Mouse (Mus musculus) heart, embryonic 11.5 days (tissue): ENCODE measurements around the gene Olfr295. TPM values are rescaled to one million over a fixed set of nuclear protein-coding genes. Genes with fewer than 3 reads are reported as not detected.

Experiments used
- ATAC-seq: fragments of 200-750 bp; cut with Nextera tagmentation; replicated peaks from 2 replicates; pipeline ENCODE4 v1.8.0; 2017; ENCODE audit warnings: moderate library complexity; ENCODE audit not compliant: insufficient number of reproducible peaks, low FRiP score, low TSS enrichment
- H3K27ac ChIP-seq: fragments of 300-500 bp; sonication (generic); 2 replicates; pipeline ENCODE4 v1.5.1; 2014; ENCODE audit warnings: mild to moderate bottlenecking, low read depth, low read length
- H3K27me3 ChIP-seq: fragments of 300-500 bp; sonication (generic); 2 replicates; pipeline ENCODE4 v1.6.1; 2014; ENCODE audit warnings: mild to moderate bottlenecking, low read length, mixed read lengths; ENCODE audit not compliant: control insufficient read depth, insufficient read depth
- H3K36me3 ChIP-seq: fragments of 300-500 bp; sonication (generic); 2 replicates; pipeline ENCODE4 v1.6.1; 2014; ENCODE audit warnings: mild to moderate bottlenecking, low read length, moderate library complexity, mixed read lengths; ENCODE audit not compliant: control insufficient read depth, insufficient read depth
- H3K4me1 ChIP-seq: fragments of 300-500 bp; sonication (generic); 2 replicates; pipeline ENCODE4 v1.6.1; 2014; ENCODE audit warnings: low read length; ENCODE audit not compliant: control insufficient read depth, insufficient read depth
- H3K4me2 ChIP-seq: fragments of 300-500 bp; sonication (generic); 2 replicates; pipeline ENCODE4 v1.6.1; 2014; ENCODE audit warnings: mild to moderate bottlenecking, moderate library complexity
- H3K4me3 ChIP-seq: fragments of 300-500 bp; sonication (generic); 2 replicates; pipeline ENCODE4 v1.5.1; 2014; ENCODE audit warnings: low read depth, low read length
- H3K9ac ChIP-seq: fragments of 300-500 bp; sonication (generic); 2 replicates; pipeline ENCODE4 v1.6.1; 2014; ENCODE audit warnings: mild to moderate bottlenecking, low read depth, low read length, moderate library complexity
- H3K9me3 ChIP-seq: fragments of 300-500 bp; sonication (generic); replicated peaks from 2 replicates; pipeline ENCODE4 v1.6.1; 2016; ENCODE audit warnings: low read length; ENCODE audit not compliant: control insufficient read depth
- WGBS: fragments of 180-500 bp; shearing (Covaris S2); extraction: QIAGEN DNeasy Blood & Tissue Kit; methylation state at CpG from one replicate; pipeline ENCODE4 v1.1.7; 2014; ENCODE audit not compliant: insufficient replicate concordance; 5-methylcytosine and 5-hydroxymethylcytosine counted together
- polyA plus RNA-seq: library from polyadenylated mRNA; unstranded; fragments of >200 nt; fragmentation: Nextera tagmentation; extraction: Ambion mirVana; gene quantifications from 2 replicates; pipeline ENCODE4 v1.2.1, GENCODE M21; 2014

Olfr295 gene
- polyA plus RNA-seq = not detected in 2 replicates

DNA sequence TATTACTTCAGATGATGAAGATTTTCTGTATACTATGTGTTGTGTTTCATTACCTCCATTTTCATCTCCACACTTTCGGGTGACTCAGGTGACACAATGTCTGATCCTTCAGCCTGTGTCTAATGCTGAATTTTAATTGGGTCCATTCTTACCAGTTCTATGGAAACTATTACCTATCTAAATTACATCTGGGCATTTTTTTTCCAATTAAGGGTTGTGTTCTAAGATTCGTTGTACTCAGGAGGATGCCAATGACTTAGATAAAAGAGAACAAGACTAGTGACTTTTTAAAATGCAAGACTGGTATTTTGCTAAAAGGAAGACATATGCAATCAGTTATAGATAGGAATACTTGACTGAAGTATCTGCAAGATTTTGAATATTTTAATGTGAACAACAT lies at the start of gene Olfr295:
TSS of gene Olfr295 (plus strand) at position 301 of the 400 bp plus-strand sequence.
- H3K9me3 ChIP-seq = no peaks in the 10 kb centered on the region

DNA sequence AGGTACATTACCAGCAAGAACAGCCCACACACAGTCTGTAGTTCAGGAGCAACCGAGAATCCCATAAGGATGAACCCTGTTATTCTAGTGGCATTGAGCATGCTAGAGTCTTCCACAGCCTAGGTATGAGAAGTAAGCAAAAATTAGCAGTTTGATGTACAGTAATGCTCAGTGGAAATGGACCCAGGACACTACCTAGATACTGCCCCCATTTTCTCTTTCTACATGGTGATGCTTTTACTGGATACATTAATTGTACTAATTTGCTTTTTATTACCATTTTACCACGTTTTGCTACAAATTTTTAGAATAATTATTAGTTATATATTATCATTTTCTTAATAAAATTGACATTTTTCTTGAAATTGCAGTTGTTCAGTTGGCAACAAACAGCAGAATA lies 32.9 kb downstream of the Olfr295 start, which contains the start of gene Olfr294:
TSS of gene Olfr294 (minus strand) at position 101 of the 400 bp plus-strand sequence.
- Histone ChIP-seq H3K9ac (no peak within 1 kb of the TSS), H3K4me3 (no peak within 1 kb of the TSS), H3K9me3 (no peaks in the 10 kb centered on the region), H3K36me3 (no peaks in the 10 kb centered on the region), H3K4me2 (no peak within 1 kb of the TSS), H3K4me1 (no peaks in the 10 kb centered on the region), H3K27me3 (no peaks in the 10 kb centered on the region), H3K27ac (no peak within 1 kb of the TSS)
- ATAC-seq = no peak
- WGBS = 51% methylated on average over 2 of the region's 2 CpGs

More for the DNA sequence above, at the start of gene Olfr295:
- H3K4me1 ChIP-seq = no peaks in the 10 kb centered on the region
- no peak within 1 kb of the TSS for H3K4me2 ChIP-seq
- no peaks in the 10 kb centered on the region for H3K27me3 ChIP-seq
- H3K4me3 ChIP-seq = no peak within 1 kb of the TSS
- no peak for ATAC-seq
- H3K9ac ChIP-seq = no peak within 1 kb of the TSS
- 69% methylated on average over 2 of the region's 2 CpGs for WGBS
- no peak within 1 kb of the TSS for H3K27ac ChIP-seq
- H3K36me3 ChIP-seq = no peaks in the 10 kb centered on the region

Other genes starting within 250 kb of the Olfr295 start
- gene Olfr307, start 246.3 kb upstream of the Olfr295 start, polyA plus RNA-seq = not detected in 2 replicates
- gene Olfr305, start 216.9 kb upstream of the Olfr295 start, polyA plus RNA-seq = not detected in 2 replicates
- not detected in 2 replicates for gene Olfr304, start 197.2 kb upstream of the Olfr295 start, polyA plus RNA-seq
- gene Olfr303, start 186.1 kb upstream of the Olfr295 start, polyA plus RNA-seq = not detected in 2 replicates
- gene Olfr301, start 180.0 kb upstream of the Olfr295 start, polyA plus RNA-seq = not detected in 2 replicates
- gene Olfr299, start 123.9 kb upstream of the Olfr295 start, polyA plus RNA-seq = not detected in 2 replicates
- not detected in 2 replicates for gene Olfr298, start 91.4 kb upstream of the Olfr295 start, polyA plus RNA-seq
- not detected in 2 replicates for gene Olfr297, start 63.9 kb upstream of the Olfr295 start, polyA plus RNA-seq
- not detected in 2 replicates for gene Olfr294, start 32.8 kb downstream of the Olfr295 start, polyA plus RNA-seq
- not detected in 2 replicates for gene Olfr293, start 65.2 kb downstream of the Olfr295 start, polyA plus RNA-seq
- not detected in 2 replicates for gene Olfr292, start 104.5 kb downstream of the Olfr295 start, polyA plus RNA-seq
- gene Folh1, start 192.1 kb downstream of the Olfr295 start, polyA plus RNA-seq = not detected in 2 replicates
- gene Vmn2r77, start 211.2 kb downstream of the Olfr295 start, polyA plus RNA-seq = not detected in 2 replicates